Mouse (Mus musculus): Measurements from ENCODE around the gene Klhdc2. TPM values are rescaled to one million over a fixed set of nuclear protein-coding genes. Genes with fewer than 3 reads are reported as not detected.

The Klhdc2 gene
- total RNA-seq, 4 experiments from 2014 or later, result 100.0 to 112 (median 105) TPM

DNA sequence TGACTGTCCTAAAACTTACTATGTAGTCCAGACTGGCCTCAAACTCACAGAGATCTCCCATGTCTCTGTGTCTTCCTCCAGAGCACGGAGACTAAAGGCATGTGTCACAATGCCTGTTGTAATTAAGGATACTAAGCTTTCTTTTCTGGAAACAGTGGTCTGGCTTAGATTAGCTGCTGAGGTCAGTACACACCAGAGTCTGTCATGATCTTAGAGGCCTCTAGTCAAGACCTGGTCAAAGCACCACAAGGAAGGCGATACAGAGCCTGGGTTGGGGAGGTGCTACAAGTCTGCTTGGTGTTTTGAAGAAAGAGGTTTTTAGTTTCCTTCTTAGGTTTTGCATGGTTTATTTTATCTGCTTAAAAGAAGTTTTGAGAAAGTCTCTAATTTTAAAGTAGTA lies 3.9 kb downstream of the Klhdc2 start:
- no peak for DNase-seq (ENCODE audit: low spot score)

DNA sequence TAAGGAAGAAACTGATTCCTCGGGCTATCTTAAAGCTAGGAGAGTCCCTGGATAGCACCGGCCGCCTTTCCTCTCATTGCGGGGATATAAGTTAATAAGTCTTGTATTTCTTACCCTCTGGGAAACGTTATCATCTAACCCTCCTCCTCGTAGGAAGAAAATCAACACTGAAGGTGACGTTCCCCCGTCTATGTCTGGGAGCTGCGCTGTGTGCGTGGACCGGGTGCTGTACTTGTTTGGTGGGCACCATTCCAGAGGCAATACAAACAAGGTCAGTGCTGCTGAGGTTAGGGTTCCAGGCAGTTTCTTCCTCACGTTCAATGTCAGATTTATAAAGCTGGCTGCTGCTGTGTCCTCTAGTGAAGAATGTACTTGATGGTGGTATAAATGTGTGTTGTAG lies 5.7 kb downstream of the Klhdc2 start:
- DNase-seq (ENCODE audit: low spot score), result no peak

DNA sequence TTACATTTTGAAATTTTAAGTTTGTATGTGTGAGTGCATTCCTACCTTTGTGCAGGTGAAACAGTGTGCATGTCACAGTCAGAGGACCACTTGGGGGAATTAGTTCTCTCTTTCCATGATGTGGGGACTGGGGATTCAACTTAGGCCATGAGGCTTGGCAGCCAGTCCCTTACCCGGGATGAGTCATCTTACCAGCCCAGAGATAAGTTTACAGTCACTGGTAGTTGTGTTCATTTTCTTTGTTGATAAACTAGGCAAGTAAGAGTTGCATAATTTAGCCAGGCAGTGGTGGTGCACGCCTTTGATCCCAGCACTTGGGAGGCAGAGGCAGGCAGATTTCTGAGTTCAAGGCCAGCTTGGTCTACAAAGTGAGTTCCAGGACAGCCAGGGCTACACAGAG lies 7.6 kb downstream of the Klhdc2 start:
- DNase-seq (ENCODE audit: low spot score), result no peak

DNA sequence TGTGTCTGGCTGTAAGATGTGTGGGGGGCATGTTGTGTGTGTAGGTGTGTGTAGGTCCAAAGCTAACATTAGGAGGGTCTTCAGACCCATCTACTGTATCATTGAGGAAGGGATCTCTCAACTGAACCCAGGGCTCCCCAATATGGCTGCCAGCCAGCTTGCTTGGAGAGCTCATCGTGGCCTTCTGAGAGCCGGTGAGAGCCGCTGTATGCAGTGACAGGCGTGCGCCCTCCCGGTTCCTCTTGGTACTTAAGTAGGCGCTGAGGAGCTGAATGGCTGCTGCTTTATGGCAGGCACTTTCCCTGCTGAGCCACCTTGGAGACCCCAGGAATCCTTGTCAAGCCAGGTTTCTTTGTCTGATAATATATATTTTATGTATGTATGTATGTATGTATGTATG lies 9.9 kb downstream of the Klhdc2 start:
- DNase-seq (ENCODE audit: low spot score), result no peak

DNA sequence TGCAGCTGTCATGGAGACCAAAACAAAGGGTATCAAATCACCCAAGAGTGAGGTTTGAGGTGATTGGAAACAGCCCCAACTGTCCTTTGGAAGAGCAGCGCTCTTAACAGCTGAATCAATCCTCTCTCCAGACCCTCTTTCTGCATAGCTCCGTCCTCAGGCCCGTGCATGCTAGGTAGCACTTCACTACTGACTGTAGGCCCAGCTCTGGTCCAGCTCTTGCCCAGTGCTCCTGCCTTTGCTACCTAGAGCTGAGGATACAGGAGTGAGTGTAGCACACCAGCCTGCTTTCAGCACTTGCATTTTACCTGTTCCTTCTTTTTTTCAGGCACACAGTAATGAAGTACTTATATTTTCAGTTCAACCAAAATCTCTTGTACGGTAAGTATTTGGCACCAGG lies 13.2 kb downstream of the Klhdc2 start:
- no peak for DNase-seq (ENCODE audit: low spot score)

DNA sequence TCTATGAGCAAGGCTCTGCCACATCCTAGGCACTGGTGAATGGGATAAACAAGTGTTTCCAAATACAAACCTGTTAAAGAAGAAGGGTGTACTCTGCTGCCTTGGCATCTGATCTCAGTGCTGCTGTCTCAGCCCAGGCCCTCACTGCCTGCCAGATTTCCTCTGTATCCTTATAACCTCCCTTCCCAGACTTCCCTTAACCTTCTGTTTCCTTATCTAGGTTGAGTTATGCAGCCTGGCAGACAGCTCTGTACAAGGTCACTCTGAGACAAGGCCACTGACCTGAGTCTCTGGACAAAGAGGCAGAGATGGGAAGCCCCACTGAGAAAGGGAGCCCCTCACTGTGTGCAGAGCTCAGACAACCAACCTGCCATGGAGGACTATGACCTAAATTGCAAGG lies 21.9 kb downstream of the Klhdc2 start:
- no peak for DNase-seq (ENCODE audit: low spot score)

DNA sequence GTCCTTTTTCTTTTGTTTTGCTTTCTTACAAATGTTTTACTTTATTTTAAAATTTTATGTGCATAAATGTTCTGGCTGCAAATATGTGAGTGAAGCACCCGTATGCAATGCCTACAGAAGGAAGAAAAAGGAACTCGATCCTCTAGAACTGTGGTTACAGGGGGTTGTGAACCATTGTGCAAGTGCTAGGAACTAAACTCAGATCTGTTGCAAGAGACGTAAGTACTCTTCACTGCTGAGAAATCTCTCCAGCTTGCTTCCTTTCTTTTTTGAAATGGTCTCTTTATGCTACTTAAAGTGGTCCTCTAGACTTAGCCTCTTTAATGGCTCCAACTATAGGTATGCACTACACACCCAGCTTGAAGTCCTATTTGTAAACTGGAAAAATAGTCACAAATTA lies 34.7 kb downstream of the Klhdc2 start:
- no peak for DNase-seq (ENCODE audit: low spot score)

DNA sequence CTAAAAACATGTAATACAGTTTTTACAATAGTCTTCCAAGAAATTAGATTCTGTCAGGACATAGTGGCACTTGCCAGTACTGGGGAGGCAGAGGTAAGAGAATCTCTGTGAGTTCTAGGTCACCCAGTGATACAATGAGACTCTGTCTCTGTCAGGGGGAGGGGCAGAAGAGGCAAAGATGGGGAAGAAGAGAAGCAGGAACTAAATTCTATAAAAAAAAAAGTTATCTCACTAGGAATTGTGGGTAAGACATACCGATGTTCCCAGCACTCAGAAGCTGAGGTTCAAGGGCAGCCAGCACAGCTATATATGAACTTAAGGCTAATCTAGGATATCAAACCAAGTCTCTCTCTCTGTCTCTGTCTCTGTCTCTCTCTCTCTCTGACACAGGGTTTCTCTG lies 35.7 kb downstream of the Klhdc2 start:
- no peak for DNase-seq (ENCODE audit: low spot score)

DNA sequence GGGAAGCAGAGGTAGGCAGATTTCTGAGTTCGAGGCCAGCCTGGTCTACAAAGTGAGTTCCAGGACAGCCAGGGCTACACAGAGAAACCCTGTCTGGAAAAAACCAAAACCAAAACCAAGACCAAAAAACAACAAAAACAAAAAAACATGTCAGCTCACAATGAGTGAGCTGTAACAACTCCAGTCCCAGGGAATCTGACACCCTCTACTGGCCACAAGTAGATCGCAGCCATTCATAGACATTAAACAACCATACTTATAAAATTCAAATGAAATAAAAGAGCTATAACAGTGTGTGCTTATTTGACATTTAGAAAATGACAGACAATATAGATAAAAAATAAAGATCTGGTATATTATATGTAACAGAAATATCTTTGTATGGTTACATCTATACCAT lies 37.1 kb downstream of the Klhdc2 start:
- no peak for DNase-seq (ENCODE audit: low spot score)

DNA sequence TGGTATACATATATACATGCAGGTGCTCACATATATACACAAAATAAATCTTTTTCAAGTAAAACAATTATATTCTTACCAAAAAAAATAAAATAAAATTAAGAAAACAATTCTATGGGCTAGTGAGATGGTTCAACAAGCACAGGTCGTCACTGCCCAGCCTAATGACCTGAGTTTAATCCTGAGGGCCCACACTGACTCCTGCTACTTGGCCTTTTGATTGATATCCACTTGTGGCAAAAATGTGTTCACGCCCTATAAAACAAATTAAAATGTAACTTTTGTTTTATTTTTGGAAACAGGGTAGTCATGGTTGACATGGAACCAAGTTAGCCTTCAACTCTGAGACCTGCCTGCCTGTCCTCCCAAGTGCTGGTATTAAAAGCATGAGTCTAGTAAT lies 53.4 kb downstream of the Klhdc2 start:
- no peak for DNase-seq (ENCODE audit: low spot score)

DNA sequence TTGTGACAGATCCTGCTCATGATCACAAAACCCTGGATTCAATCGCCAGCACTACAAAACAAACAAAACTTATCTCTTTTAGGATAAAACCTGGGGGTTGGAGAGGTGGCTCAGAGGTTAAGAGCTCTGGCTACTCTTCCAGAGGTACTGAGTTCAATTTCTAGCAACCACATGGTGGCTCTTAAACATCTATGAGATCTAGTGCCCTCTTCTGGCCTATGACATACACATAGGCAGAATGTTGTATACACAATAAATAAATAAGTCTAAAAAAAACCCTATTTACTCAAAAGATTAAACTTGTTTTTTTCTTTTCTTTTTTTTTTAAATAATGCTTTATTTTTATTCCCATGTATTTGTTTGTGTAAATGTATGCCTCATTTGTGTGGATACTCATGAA lies 55.2 kb downstream of the Klhdc2 start:
- no peak for DNase-seq (ENCODE audit: low spot score)

DNA sequence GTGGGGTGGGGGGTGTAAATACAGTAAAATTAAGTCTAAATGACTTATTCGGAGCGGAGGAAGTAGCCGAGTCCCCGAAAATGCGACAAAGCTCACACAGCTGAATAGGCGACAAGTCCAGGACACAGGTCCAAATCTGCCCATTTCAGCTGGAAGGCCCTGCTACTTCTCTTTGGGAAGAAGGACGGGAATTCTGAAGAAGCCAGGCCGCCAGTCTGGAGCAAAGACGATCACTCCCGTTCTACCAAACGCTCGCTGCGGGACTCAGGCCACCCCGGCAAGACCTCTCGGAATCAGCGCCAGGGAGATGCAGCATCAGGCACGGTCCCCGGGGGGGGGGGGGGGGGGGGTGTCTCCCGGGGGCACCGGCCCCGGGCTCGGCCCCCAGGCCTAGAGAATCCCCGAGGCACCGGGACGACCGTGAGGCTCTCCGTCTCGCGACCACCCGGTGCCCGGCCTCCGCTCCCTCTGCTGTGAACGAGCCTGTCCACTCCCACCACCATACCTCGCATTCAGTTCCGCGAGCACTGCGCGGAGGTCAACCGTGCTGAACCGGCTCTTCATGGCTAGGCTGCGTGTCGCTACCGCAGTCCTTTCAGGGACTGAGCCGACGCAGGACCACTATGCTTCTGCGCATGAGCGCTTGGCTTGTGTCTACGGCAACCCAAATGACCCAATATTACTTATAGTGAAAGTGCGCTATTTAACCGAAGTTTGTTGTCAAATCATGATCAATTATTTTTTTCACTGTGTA lies 60.2 kb downstream of the Klhdc2 start, which contains the start of gene Nemf:
Nemf (minus strand) TSS at position 620 of the 754 bp plus-strand sequence.
- peak; percentile 94 for DNase-seq (ENCODE audit: low spot score)

DNA sequence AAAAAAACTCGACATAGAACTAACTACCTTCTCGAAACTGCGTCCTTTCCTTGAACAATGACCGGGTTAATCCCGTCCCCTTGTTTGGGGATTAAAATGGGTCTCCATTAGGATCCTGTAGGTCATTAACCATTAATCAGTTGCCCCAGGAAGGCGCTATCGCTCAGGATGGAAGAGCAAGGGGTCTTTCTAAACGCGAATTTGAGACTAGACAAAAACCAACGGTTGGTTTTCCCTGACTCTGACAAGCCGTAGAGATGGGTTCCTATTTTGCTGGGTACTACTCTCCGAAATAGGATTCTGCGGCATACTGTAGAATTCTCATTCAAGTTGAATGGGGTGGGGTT lies 60.8 kb downstream of the Klhdc2 start:
- no peak for DNase-seq (ENCODE audit: low spot score)

Other genes with a start within 250 kb of the Klhdc2 start
- gene Rps29, start 137.5 kb upstream of the Klhdc2 start, total RNA-seq (2022), result 1,000 to 10,000 TPM; 1,252 to 1,700 (median 1,462) TPM
- gene Lrr1, start 127.9 kb upstream of the Klhdc2 start, total RNA-seq (2022), result not detected
- gene Rpl36al, start 112.6 kb upstream of the Klhdc2 start, total RNA-seq (2022), result 100 to 1,000 TPM; 194 to 232 (median 216) TPM
- gene Mgat2, start 112.5 kb upstream of the Klhdc2 start, total RNA-seq (2022), result 10 to 100 TPM; 16.6 to 19.7 (median 16.9) TPM
- gene Gm49383, start 99.6 kb upstream of the Klhdc2 start, total RNA-seq (2022), result 1 to 10 TPM; 2.6 to 4.0 (median 3.3) TPM
- gene Dnaaf2, start 98.3 kb upstream of the Klhdc2 start, total RNA-seq (2022), result under 1 TPM; 0.57 to 0.73 (median 0.65) TPM
- 1 to 10 TPM; 2.3 to 4.1 (median 3.3) TPM for gene Gm49384, start 92.4 kb upstream of the Klhdc2 start, total RNA-seq (2022)
- under 1 TPM; 0.17 to 0.65 (median 0.35) TPM for gene Pole2, start 68.5 kb upstream of the Klhdc2 start, total RNA-seq (2022)
- 10 to 100 TPM; 43.3 to 53.9 (median 48.2) TPM for gene Klhdc1, start 55.5 kb upstream of the Klhdc2 start, total RNA-seq (2022)
- 10 to 100 TPM; 18.9 to 22.6 (median 20.7) TPM for gene Nemf, start 60.5 kb downstream of the Klhdc2 start, total RNA-seq (2022)
- 10 to 100 TPM; 33.7 to 39.7 (median 39.6) TPM for gene Arf6, start 75.5 kb downstream of the Klhdc2 start, total RNA-seq (2022)
- gene Gm9887, start 75.8 kb downstream of the Klhdc2 start, total RNA-seq (2022), result 1 to 10 TPM in 1 of 4 experiments, under 1 TPM in 3; 0.63 to 1.3 (median 0.77) TPM

All from heart, adult 8-10 months (tissue).